Mouse (Mus musculus) midbrain, embryonic 15.5 days (tissue): ENCODE measurements at regions not wholly inside any gene's neighbourhood (a gene's known extent, or its start where the extent isn't known, plus 50 kb on each side); places are given as distances from the start of the nearest gene placed in this dataset.
"Not testable (repeated sequence)": the region's sequence is repeated elsewhere in the genome, so short reads cannot be mapped to it uniquely, and the experiment has no call there.

Experiments
- ATAC-seq: fragments of 200-750 bp; cut with Nextera tagmentation; replicated peaks from 2 replicates; pipeline ENCODE4 v1.8.0; 2017; ENCODE audit warnings: moderate TSS enrichment
- H3K27ac ChIP-seq: fragments of 300-500 bp; sonication (generic); 2 replicates; pipeline ENCODE4 v1.5.1; 2015; ENCODE audit warnings: mild to moderate bottlenecking, inconsistent platforms
- H3K27me3 ChIP-seq: fragments of 300-500 bp; sonication (generic); replicated peaks from 2 replicates; pipeline ENCODE4 v1.6.1; 2015; ENCODE audit warnings: inconsistent platforms
- H3K36me3 ChIP-seq: fragments of 300-500 bp; sonication (generic); replicated peaks from 2 replicates; pipeline ENCODE4 v1.6.1; 2015; ENCODE audit warnings: inconsistent platforms
- H3K4me1 ChIP-seq: fragments of 300-500 bp; sonication (generic); 2 replicates; pipeline ENCODE4 v1.6.1; 2015; ENCODE audit warnings: inconsistent platforms
- H3K4me2 ChIP-seq: fragments of 300-500 bp; sonication (generic); 2 replicates; pipeline ENCODE4 v1.6.1; 2015; ENCODE audit warnings: inconsistent platforms, mild to moderate bottlenecking, moderate library complexity
- H3K4me3 ChIP-seq: fragments of 300-500 bp; sonication (generic); 2 replicates; pipeline ENCODE4 v1.5.1; 2015; ENCODE audit warnings: mild to moderate bottlenecking, inconsistent platforms
- H3K9ac ChIP-seq: fragments of 300-500 bp; sonication (generic); 2 replicates; pipeline ENCODE4 v1.6.1; 2015; ENCODE audit warnings: mild to moderate bottlenecking, inconsistent platforms
- H3K9me3 ChIP-seq: fragments of 300-500 bp; sonication (generic); 2 replicates; pipeline ENCODE4 v1.6.1; 2016; ENCODE audit warnings: inconsistent platforms
- WGBS: fragments of 180-500 bp; shearing (Covaris S2); methylation state at CpG from one replicate; pipeline ENCODE4 v1.1.7; 2015; ENCODE audit warnings: mixed read lengths; 5-methylcytosine and 5-hydroxymethylcytosine counted together

- not testable (repeated sequence) for H3K36me3 ChIP-seq, H3K27me3 ChIP-seq, ATAC-seq, H3K9ac ChIP-seq, H3K9me3 ChIP-seq, H3K4me1 ChIP-seq
- peak overlapping the region; percentile 28; the same call in 1 of the 2 replicates for H3K4me2 ChIP-seq
- peak overlapping the region; percentile 25 for H3K4me3 ChIP-seq
- 65% methylated on average over 3 of the region's 3 CpGs for WGBS
- H3K27ac ChIP-seq: peak overlapping the region; percentile 75
Measured at GRCm38 (mm10) chrX:50597626-50598025, 169.3 kb upstream of the Olfr1324 start.

DNA sequence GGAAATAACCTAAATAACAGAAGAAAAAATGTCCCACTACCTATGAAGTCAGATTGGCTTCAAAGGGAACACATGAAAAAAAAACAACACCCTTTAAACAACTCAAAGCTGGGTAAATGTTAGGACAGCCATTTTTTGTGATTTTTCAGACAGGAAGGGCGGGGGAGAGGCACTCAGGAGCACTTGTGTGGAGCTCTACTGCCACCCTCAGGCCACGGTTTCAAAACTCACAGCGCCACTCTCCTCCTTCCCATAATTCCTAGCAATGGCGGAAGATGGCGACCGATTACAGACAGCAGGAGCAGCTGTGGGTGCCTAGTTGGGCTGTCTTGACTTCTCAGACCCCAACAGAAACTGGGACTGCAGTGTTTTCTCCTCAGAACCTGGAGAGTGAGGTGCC is 168.8 kb upstream of the Olfr1324 start:
- Histone ChIP-seq H3K4me2 (peak overlapping the region; percentile 28; the same call in 1 of the 2 replicates), H3K27me3 (no peaks in the 10 kb centered on the region), H3K4me3 (peak overlapping the region; percentile 25), H3K4me1 (no peaks in the 10 kb centered on the region), H3K9ac (no peak overlapping the region), H3K27ac (peak overlapping the region; percentile 75), H3K36me3 (no peaks in the 10 kb centered on the region), H3K9me3 (no peaks in the 10 kb centered on the region)
- WGBS: 52% methylated on average over 6 of the region's 6 CpGs
- no peak for ATAC-seq

- not testable (repeated sequence) for H3K27ac ChIP-seq, H3K4me3 ChIP-seq, H3K27me3 ChIP-seq, H3K4me1 ChIP-seq, H3K9me3 ChIP-seq, H3K4me2 ChIP-seq, H3K36me3 ChIP-seq, H3K9ac ChIP-seq, ATAC-seq
- WGBS: 87% methylated on average over 4 of the region's 4 CpGs
Measured at GRCm38 (mm10) chrX:50594976-50595375, 166.7 kb upstream of the Olfr1324 start.

DNA sequence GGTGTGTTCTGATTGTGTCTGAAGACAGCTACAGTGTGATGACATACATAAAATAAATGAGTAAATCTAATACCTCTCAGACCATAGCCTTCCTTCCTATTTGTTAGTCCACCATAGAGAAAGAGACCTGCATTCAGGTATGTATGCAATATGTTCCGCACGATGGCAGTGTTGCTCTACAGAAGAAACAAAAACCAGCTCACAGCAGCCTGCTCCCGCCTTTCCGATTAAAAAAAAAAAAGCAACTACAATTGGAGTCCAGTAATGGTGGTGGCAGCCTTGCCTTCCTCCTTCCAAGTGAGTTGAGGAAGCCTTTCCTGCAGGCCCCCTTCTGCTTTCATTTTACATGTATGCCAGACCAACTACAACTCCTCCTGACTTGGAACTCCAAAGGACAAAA is 163.2 kb upstream of the Olfr1324 start:
- no peaks in the 10 kb centered on the region for H3K27me3 ChIP-seq
- no peaks in the 10 kb centered on the region for H3K9me3 ChIP-seq
- H3K36me3 ChIP-seq: no peaks in the 10 kb centered on the region
- H3K27ac ChIP-seq: 0 out of 2 replicates have a peak overlapping the region, but pooled peaks have one; percentile 29
- H3K4me2 ChIP-seq: no peak overlapping the region
- H3K4me1 ChIP-seq: no peaks in the 10 kb centered on the region
- H3K4me3 ChIP-seq: no peak overlapping the region
- no peak for ATAC-seq
- 61% methylated on average over 4 of the region's 4 CpGs for WGBS
- no peak overlapping the region for H3K9ac ChIP-seq

DNA sequence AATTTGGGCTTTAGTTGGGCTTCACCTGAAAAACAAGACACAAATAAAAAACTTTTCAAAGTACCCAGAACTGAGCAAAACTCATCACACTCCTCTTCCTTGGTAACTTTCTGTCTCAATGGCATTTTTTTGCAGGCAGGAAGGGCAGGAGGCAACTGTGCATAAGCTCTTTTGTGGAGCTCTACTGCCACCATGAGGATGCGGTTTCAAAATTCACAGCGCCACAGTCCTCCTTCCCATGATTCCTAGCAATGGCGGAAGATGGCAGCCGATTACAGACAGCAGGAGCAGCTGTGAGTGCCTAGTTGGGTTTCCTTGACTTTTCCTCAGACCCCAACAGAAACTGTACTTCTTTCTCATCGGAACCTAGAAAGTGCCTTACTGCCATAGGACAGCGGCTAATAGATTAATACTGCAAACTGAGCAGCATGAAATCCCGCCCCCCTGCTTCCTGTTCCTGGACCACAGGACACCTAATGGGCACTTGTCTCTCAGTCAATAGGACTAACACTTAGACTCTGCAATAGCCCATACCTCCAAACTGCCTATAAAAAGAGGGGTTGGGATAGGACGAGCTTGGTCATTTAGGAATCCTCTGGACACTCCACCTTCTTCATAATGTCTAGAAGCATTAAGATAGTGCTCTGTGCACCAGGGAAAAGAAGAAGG is 162.5 kb upstream of the Olfr1324 start:
- ATAC-seq: no peak
- H3K4me3 ChIP-seq: peak overlapping the region; percentile 23
- peak overlapping the region; percentile 32 for H3K4me2 ChIP-seq
- 74% methylated on average over 8 of the region's 8 CpGs for WGBS
- no peak overlapping the region for H3K9ac ChIP-seq
- peak overlapping the region; percentile 56; the same call in 1 of the 2 replicates for H3K27ac ChIP-seq
- H3K9me3 ChIP-seq: no peaks in the 10 kb centered on the region
- no peaks in the 10 kb centered on the region for H3K4me1 ChIP-seq
- H3K36me3 ChIP-seq: no peaks in the 10 kb centered on the region
- no peaks in the 10 kb centered on the region for H3K27me3 ChIP-seq

DNA sequence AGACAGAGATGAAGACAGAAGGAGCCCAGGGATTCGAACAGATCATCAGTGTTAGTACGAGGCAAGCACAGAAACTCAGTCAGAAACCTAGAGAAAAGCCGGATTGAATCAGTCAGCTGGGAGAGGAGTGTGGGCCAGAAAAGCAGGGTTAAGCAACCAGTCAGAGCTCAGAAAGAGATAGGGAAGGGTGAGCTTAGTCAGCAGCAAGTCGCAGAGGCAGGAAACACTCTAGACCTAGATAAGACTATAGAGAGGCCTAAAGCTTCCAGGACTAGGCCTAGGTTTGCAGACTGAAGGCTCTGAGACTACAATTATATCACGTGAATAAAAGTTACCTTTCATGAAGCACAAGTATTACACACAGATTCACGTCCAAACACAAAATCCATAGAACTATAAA is 160.6 kb upstream of the Olfr1324 start:
- H3K9me3 ChIP-seq: no peaks in the 10 kb centered on the region
- 92% methylated on average over 6 of the region's 6 CpGs for WGBS
- no peaks in the 10 kb centered on the region for H3K4me1 ChIP-seq
- no peaks in the 10 kb centered on the region for H3K36me3 ChIP-seq
- H3K27me3 ChIP-seq: no peaks in the 10 kb centered on the region
- H3K4me2 ChIP-seq: no peak overlapping the region
- no peak for ATAC-seq
- H3K9ac ChIP-seq: no peak overlapping the region
- no peak overlapping the region for H3K4me3 ChIP-seq
- H3K27ac ChIP-seq: no peak overlapping the region

DNA sequence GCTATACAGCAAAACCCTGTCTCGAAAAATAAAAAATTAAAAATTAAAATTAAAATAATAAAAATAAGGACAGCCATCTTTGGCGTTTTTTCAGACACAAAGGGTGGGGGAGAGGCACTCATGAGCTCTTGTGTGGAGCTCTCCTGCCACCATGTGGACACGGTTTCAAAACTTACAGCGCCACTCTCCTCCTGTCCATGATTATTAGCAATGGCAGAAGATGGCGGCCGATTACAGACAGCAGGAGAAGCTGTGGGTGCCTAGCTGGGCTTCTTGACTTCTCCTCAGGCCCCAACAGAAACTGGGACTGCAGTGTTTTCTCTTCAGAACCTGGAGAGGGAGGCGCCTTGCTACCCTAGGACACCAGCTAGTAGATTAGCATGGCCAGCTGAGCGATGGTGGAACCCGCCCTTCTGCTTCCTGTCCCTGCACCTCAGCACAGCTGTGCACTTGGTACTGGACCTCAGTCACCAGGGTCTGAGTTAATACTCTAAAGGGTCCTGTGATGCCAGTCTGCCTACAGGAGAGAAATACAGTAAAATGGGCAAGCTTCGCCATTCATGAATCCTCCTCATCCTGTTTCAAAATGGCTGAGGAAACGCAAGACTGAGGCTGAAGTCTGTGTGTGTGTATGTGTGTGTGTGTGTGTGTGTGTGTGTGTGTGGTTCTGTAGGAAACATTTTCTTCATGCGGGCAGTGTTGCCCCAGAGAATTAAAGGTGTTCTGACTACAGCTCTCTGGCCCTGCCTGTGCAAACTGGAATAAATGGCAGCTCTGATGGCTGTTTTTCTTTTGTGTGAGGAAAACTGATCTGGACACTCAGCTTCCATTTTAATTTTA is 155.7 kb upstream of the Olfr1324 start:
- Histone ChIP-seq H3K27me3 (no peaks in the 10 kb centered on the region), H3K4me3 (no peak overlapping the region), H3K9ac (no peak overlapping the region), H3K4me2 (peak overlapping the region; percentile 15), H3K27ac (peak overlapping the region; percentile 72), H3K9me3 (no peaks in the 10 kb centered on the region), H3K4me1 (no peaks in the 10 kb centered on the region), H3K36me3 (no peaks in the 10 kb centered on the region)
- WGBS: 67% methylated on average over 12 of the region's 12 CpGs
- 0 out of 2 replicates have a peak, but pooled peaks have one; percentile 39 for ATAC-seq

DNA sequence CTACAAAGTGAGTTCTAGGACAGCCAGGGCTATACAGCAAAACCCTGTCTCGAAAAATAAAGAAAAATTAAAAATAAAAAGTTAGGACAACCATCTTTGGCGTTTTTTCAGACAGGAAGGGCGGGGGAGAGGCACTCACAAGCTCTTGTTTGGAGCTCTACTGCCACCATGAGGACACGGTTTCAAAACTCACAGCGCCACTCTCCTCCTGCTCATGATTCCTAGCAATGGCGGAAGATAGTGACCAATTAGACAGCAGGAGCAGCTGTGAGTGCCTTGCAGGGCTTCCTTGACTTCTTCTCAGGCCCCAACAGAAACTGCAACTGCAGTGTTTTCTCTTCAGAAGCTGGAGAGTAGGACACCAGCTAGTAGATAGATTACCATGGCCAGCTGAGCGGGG is 151.9 kb upstream of the Olfr1324 start:
- Histone ChIP-seq H3K27me3 (no peaks in the 10 kb centered on the region), H3K4me2 (peak overlapping the region; percentile 24; the same call in 1 of the 2 replicates), H3K4me1 (no peaks in the 10 kb centered on the region), H3K9ac (no peak overlapping the region), H3K4me3 (no peak overlapping the region), H3K27ac (peak overlapping the region; percentile 58; the same call in 1 of the 2 replicates), H3K9me3 (no peaks in the 10 kb centered on the region), H3K36me3 (no peaks in the 10 kb centered on the region)
- no peak for ATAC-seq
- 59% methylated on average over 7 of the region's 7 CpGs for WGBS

GRCm38 (mm10) chrX:50576824-50577223 is 148.5 kb upstream of the Olfr1324 start:
- no peaks in the 10 kb centered on the region for H3K27me3 ChIP-seq
- H3K36me3 ChIP-seq: no peaks in the 10 kb centered on the region
- ATAC-seq: no peak
- no peak overlapping the region for H3K4me3 ChIP-seq
- no peaks in the 10 kb centered on the region for H3K9me3 ChIP-seq
- H3K27ac ChIP-seq: peak overlapping the region; percentile 58; the same call in 1 of the 2 replicates
- no peaks in the 10 kb centered on the region for H3K4me1 ChIP-seq
- 66% methylated on average over 7 of the region's 7 CpGs for WGBS
- no peak overlapping the region for H3K9ac ChIP-seq
- H3K4me2 ChIP-seq: peak overlapping the region; percentile 26; the same call in 1 of the 2 replicates

GRCm38 (mm10) chrX:50572191-50573095 is 144.1 kb upstream of the Olfr1324 start:
- not testable (repeated sequence) for H3K4me1 ChIP-seq, H3K27me3 ChIP-seq, H3K9ac ChIP-seq, H3K36me3 ChIP-seq, H3K9me3 ChIP-seq
- 70% methylated on average over 14 of the region's 14 CpGs for WGBS
- Histone ChIP-seq H3K4me2 (peak overlapping the region; percentile 29; the same call in 1 of the 2 replicates), H3K4me3 (peak overlapping the region; percentile 21), H3K27ac (peak overlapping the region; percentile 42; the same call in 1 of the 2 replicates)
- peak; percentile 85 for ATAC-seq

DNA sequence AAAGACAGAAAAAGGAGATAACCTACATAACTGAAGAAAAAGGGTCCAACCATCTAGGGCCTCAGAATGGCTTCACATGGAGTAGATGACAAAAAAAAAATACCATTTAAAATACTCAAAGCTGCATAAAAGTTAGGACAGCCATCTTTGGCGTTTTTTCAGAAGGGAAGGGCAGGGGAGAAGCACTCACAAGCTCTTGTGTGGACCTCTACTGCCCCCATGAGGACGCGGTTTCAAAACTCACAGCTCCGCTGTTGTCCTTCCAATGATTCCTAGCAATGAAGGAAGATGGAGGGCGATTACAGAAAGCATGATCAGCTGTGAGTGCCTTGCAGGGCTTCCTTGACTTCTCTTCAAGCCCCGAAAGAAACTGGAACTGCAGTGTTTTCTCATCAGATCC is 140.8 kb upstream of the Olfr1324 start:
- Histone ChIP-seq H3K4me3 (no peak overlapping the region), H3K4me2 (no peak overlapping the region), H3K27me3 (no peaks in the 10 kb centered on the region), H3K4me1 (no peaks in the 10 kb centered on the region), H3K36me3 (no peaks in the 10 kb centered on the region), H3K9ac (no peak overlapping the region), H3K27ac (no peak overlapping the region), H3K9me3 (no peaks in the 10 kb centered on the region)
- WGBS: 79% methylated on average over 6 of the region's 6 CpGs
- no peak for ATAC-seq

GRCm38 (mm10) chrX:50566345-50566744 is 138.0 kb upstream of the Olfr1324 start:
- H3K9me3 ChIP-seq: no peaks in the 10 kb centered on the region
- ATAC-seq: 0 out of 2 replicates have a peak, but pooled peaks have one; percentile 37
- no peak overlapping the region for H3K4me3 ChIP-seq
- H3K9ac ChIP-seq: no peak overlapping the region
- H3K4me1 ChIP-seq: no peaks in the 10 kb centered on the region
- H3K36me3 ChIP-seq: no peaks in the 10 kb centered on the region
- no peak overlapping the region; the same call in 1 of the 2 replicates for H3K4me2 ChIP-seq
- H3K27ac ChIP-seq: no peak overlapping the region
- no peaks in the 10 kb centered on the region for H3K27me3 ChIP-seq
- 62% methylated on average over 5 of the region's 5 CpGs for WGBS
